Mouse (Mus musculus) C2C12 (cell line): ENCODE measurements around the gene Ddx52.
A peak's percentile ranks its signal among the peaks of the same experiment; 100 is the strongest.

Experiments used
- CEBPB ChIP-seq: IDR thresholded peaks from one replicate; pipeline ENCODE4 v1.6.1; 2011; ENCODE audit warnings: low read depth, mild to moderate bottlenecking, control low read depth, moderate library complexity
- CTCF ChIP-seq: IDR thresholded peaks from one replicate; pipeline ENCODE4 v1.5.1; 2011; ENCODE audit not compliant: control insufficient read depth, insufficient read depth, insufficient read length
- FOSL1 ChIP-seq: IDR thresholded peaks from one replicate; pipeline ENCODE4 v1.8.0; 2011; ENCODE audit warnings: mild to moderate bottlenecking, low read length; ENCODE audit not compliant: poor library complexity, insufficient read depth, severe bottlenecking
- MAX ChIP-seq: IDR thresholded peaks from one replicate; pipeline ENCODE4 v1.6.1; 2011; ENCODE audit warnings: mild to moderate bottlenecking, control low read depth
- MYOD1 ChIP-seq: IDR thresholded peaks from one replicate; pipeline ENCODE4 v1.6.1; 2011; ENCODE audit warnings: low read depth; ENCODE audit not compliant: control insufficient read depth, insufficient read length
- USF1 ChIP-seq: IDR thresholded peaks from one replicate; pipeline ENCODE4 v1.6.1; 2011; ENCODE audit warnings: low read depth, mild to moderate bottlenecking, control low read depth, moderate library complexity

GRCm38 (mm10) chr11:83941950-83942840, at the start of gene Ddx52:
- TF ChIP-seq CTCF (no peak), FOSL1 (no peak), MAX (peak; percentile 96), MYOD1 (no peak), USF1 (no peak), CEBPB (no peak)
